Mouse (Mus musculus) hindbrain, postnatal 0 days (tissue): Measurements from ENCODE around the gene Zdhhc22. TPM values are rescaled to one million over a fixed set of nuclear protein-coding genes. Genes with fewer than 3 reads are reported as not detected.

Experiments used
- ATAC-seq: fragments of 200-750 bp; cut with Nextera tagmentation; 2 replicates; pipeline ENCODE4 v1.8.0; 2017; ENCODE audit warnings: mild to moderate bottlenecking, moderate TSS enrichment, moderate library complexity
- DNase-seq: peaks from one replicate; pipeline ENCODE4 v3.0.0-alpha.2; 2015; ENCODE audit warnings: low spot score
- H3K27ac ChIP-seq: fragments of 300-500 bp; sonication (generic); 2 replicates; pipeline ENCODE4 v1.5.1; 2014; ENCODE audit warnings: mild to moderate bottlenecking
- H3K27me3 ChIP-seq: fragments of 300-500 bp; sonication (generic); 2 replicates; pipeline ENCODE4 v1.6.1; 2014; ENCODE audit warnings: low read length, mixed read lengths; ENCODE audit not compliant: insufficient read depth
- H3K36me3 ChIP-seq: fragments of 300-500 bp; sonication (generic); 2 replicates; pipeline ENCODE4 v1.6.1; 2014; ENCODE audit warnings: low read length, mixed read lengths; ENCODE audit not compliant: insufficient read depth
- H3K4me1 ChIP-seq: fragments of 300-500 bp; sonication (generic); 2 replicates; pipeline ENCODE4 v1.6.1; 2014; ENCODE audit warnings: antibody characterized with exemption, low read length, mixed read lengths; ENCODE audit not compliant: insufficient read depth
- H3K4me2 ChIP-seq: fragments of 300-500 bp; sonication (generic); 2 replicates; pipeline ENCODE4 v1.6.1; 2014; ENCODE audit warnings: low read depth, mild to moderate bottlenecking, low read length, moderate library complexity, mixed read lengths
- H3K4me3 ChIP-seq: fragments of 300-500 bp; sonication (generic); 2 replicates; pipeline ENCODE4 v1.5.1; 2014; ENCODE audit warnings: low read length
- H3K9ac ChIP-seq: fragments of 300-500 bp; sonication (generic); replicated peaks from 2 replicates; pipeline ENCODE4 v1.6.1; 2014; ENCODE audit warnings: mild to moderate bottlenecking, low read length, moderate library complexity, mixed read lengths
- H3K9me3 ChIP-seq: fragments of 300-500 bp; sonication (generic); 2 replicates; pipeline ENCODE4 v1.6.1; 2016; ENCODE audit warnings: low read length, mixed read lengths
- CTCF ChIP-seq: IDR thresholded peaks from 2 replicates; pipeline ENCODE4 v1.5.1; 2016; ENCODE audit warnings: antibody characterized with exemption, control low read depth, low read depth
- WGBS: fragments of 180-500 bp; shearing (Covaris S2); extraction: QIAGEN DNeasy Blood & Tissue Kit; methylation state at CpG from one replicate; pipeline ENCODE4 v1.1.7; 2014; 5-methylcytosine and 5-hydroxymethylcytosine counted together
- polyA plus RNA-seq: library from polyadenylated mRNA; unstranded; fragments of >200 nt; fragmentation: Nextera tagmentation; extraction: Ambion mirVana; gene quantifications from 2 replicates; pipeline ENCODE4 v1.2.1, GENCODE M21; 2015
- total RNA-seq: library from RNA; depleted of rRNA; stranded (reverse); fragments of >200 nt; gene quantifications from 2 replicates; pipeline ENCODE4 v1.2.3, GENCODE M21; 2014

Gene Zdhhc22
- total and polyA plus RNA-seq, 2 experiments from 2014 or later: 25.2 to 38.6 TPM

- Histone ChIP-seq H3K27me3 (no peaks in the 10 kb centered on the region), H3K27ac (peak overlapping the region; percentile 99)
These were observed 42.4 kb downstream of the Zdhhc22 start for GRCm38 (mm10) chr12:86947681-86948401.

GRCm38 (mm10) chr12:86946862-86947574 lies 43.2 kb downstream of the Zdhhc22 start, which contains the start of gene Cipc:
TSS of gene Cipc (plus strand) at chr12:86947043.
- TF ChIP-seq CTCF: no peak; the same call in 1 of the 2 replicates
- Histone ChIP-seq H3K27ac (peak within 1 kb of the TSS; percentile 99), H3K9ac (peak within 1 kb of the TSS; percentile 93), H3K27me3 (no peaks in the 10 kb centered on the region), H3K4me3 (peak within 1 kb of the TSS; percentile 59), H3K36me3 (no peaks in the 10 kb centered on the region), H3K9me3 (no peaks in the 10 kb centered on the region), H3K4me1 (peaks cover 29% of the 10 kb centered on the region), H3K4me2 (peak within 1 kb of the TSS; percentile 84)
- DNase-seq (peak; percentile 99), ATAC-seq (peak; percentile 98)
- WGBS: under 1% methylated on average over 64 of the region's 64 CpGs

More at GRCm38 (mm10) chr12:86947681-86948401, 42.4 kb downstream of the Zdhhc22 start:
- H3K9me3 ChIP-seq: no peaks in the 10 kb centered on the region
- no peak for TF ChIP-seq CTCF
- ATAC-seq: peak; percentile 34
- WGBS: 10% methylated on average over 26 of the region's 26 CpGs
- peak; percentile 75 for DNase-seq
- peak overlapping the region; percentile 59 for H3K4me3 ChIP-seq
- peak overlapping the region; percentile 84 for H3K4me2 ChIP-seq
- H3K4me1 ChIP-seq: peaks cover 22% of the 10 kb centered on the region
- H3K9ac ChIP-seq: peak overlapping the region; percentile 93
- peaks cover 3% of the 10 kb centered on the region; the same call in 1 of the 2 replicates for H3K36me3 ChIP-seq

- H3K9ac ChIP-seq: peak overlapping the region; percentile 93
- H3K36me3 ChIP-seq: no peaks in the 10 kb centered on the region
- no peaks in the 10 kb centered on the region for H3K27me3 ChIP-seq
- ATAC-seq: no peak
- H3K9me3 ChIP-seq: no peaks in the 10 kb centered on the region
- peak overlapping the region; percentile 99 for H3K27ac ChIP-seq
- under 1% methylated on average over 17 of the region's 17 CpGs for WGBS
- peak overlapping the region; percentile 59 for H3K4me3 ChIP-seq
- DNase-seq: peak; percentile 82
- peaks cover 36% of the 10 kb centered on the region for H3K4me1 ChIP-seq
- TF ChIP-seq CTCF: no peak
- peak overlapping the region; percentile 84 for H3K4me2 ChIP-seq
These were observed 43.9 kb downstream of the Zdhhc22 start for GRCm38 (mm10) chr12:86946301-86946781.

- Histone ChIP-seq H3K9me3 (no peaks in the 10 kb centered on the region), H3K27ac (peak overlapping the region; percentile 48), H3K4me2 (0 out of 2 replicates have a peak overlapping the region, but pooled peaks have one; percentile 21), H3K27me3 (no peaks in the 10 kb centered on the region), H3K4me1 (peaks cover 42% of the 10 kb centered on the region), H3K4me3 (no peak overlapping the region), H3K9ac (no peak overlapping the region), H3K36me3 (no peaks in the 10 kb centered on the region)
- ATAC-seq (no peak), DNase-seq (peak; percentile 95)
- 3% methylated on average over 4 of the region's 4 CpGs for WGBS
- peak; percentile 91 for TF ChIP-seq CTCF
These were observed 45.1 kb downstream of the Zdhhc22 start for GRCm38 (mm10) chr12:86945126-86945525.

- H3K4me1 ChIP-seq: peaks cover 32% of the 10 kb centered on the region
These were observed 46.8 kb downstream of the Zdhhc22 start for GRCm38 (mm10) chr12:86943421-86943820.

GRCm38 (mm10) chr12:86941734-86942486 lies 48.3 kb downstream of the Zdhhc22 start:
- Histone ChIP-seq H3K9me3 (no peaks in the 10 kb centered on the region), H3K9ac (no peak overlapping the region), H3K4me3 (no peak overlapping the region), H3K36me3 (no peaks in the 10 kb centered on the region), H3K27me3 (no peaks in the 10 kb centered on the region), H3K4me1 (peaks cover 26% of the 10 kb centered on the region), H3K27ac (peak overlapping the region; percentile 80), H3K4me2 (peak overlapping the region; percentile 18; the same call in 1 of the 2 replicates)
- peak; percentile 87 for DNase-seq
- TF ChIP-seq CTCF: no peak
- peak; percentile 59 for ATAC-seq
- WGBS: 12% methylated on average over 5 of the region's 5 CpGs

More at GRCm38 (mm10) chr12:86943421-86943820, 46.8 kb downstream of the Zdhhc22 start:
- H3K27ac ChIP-seq: 0 out of 2 replicates have a peak overlapping the region, but pooled peaks have one; percentile 11
- H3K4me3 ChIP-seq: no peak overlapping the region
- WGBS: 78% methylated on average over 8 of the region's 8 CpGs
- H3K9ac ChIP-seq: no peak overlapping the region
- DNase-seq (no peak), ATAC-seq (no peak)
- no peak overlapping the region for H3K4me2 ChIP-seq
- H3K9me3 ChIP-seq: no peaks in the 10 kb centered on the region
- no peaks in the 10 kb centered on the region for H3K36me3 ChIP-seq
- no peak for TF ChIP-seq CTCF
- H3K27me3 ChIP-seq: no peaks in the 10 kb centered on the region
